Mouse (Mus musculus): Measurements from ENCODE around the gene Ergic1.

GRCm38 (mm10) chr17:26649565-26649964 lies 88.3 kb downstream of the Ergic1 start:
- TF ChIP-seq CTCF (IDR thresholded peaks at IDR 0.05; ENCODE audit: control insufficient read depth, insufficient read depth, insufficient read length) (peak; percentile 37), USF1 (IDR thresholded peaks at IDR 0.05; ENCODE audit: low read depth) (no peak), MAX (IDR thresholded peaks at IDR 0.05) (no peak), CEBPB (IDR thresholded peaks at IDR 0.05; ENCODE audit: low read depth) (no peak), MYOG (IDR thresholded peaks at IDR 0.05; ENCODE audit: control insufficient read depth, extremely low read depth, insufficient read length) (no peak)
